Mouse (Mus musculus): ENCODE data around the gene Eogt. TPM values are rescaled to one million over a fixed set of nuclear protein-coding genes. Genes with fewer than 3 reads are reported as not detected.

Eogt gene
- 11.1 and 12.6 TPM in 2 replicates for polyA plus RNA-seq (2015; fragmentation: Nextera tagmentation; extraction: Ambion mirVana)

GRCm38 (mm10) chr6:97148383-97149251, at the start of gene Eogt:
TSS of gene Eogt (minus strand) at chr6:97149182.
- H3K9ac ChIP-seq: peak within 1 kb of the TSS; percentile 92
- peak; percentile 70 for ATAC-seq (ENCODE audit: extremely low read depth, insufficient number of reproducible peaks, low FRiP score, low TSS enrichment)
- no peaks in the 10 kb centered on the region for H3K27me3 ChIP-seq (replicated peaks)
- H3K27ac ChIP-seq (replicated peaks): peak within 1 kb of the TSS; percentile 85
- under 1% methylated on average over 56 of the region's 56 CpGs for WGBS
- peak within 1 kb of the TSS; percentile 96 for H3K4me2 ChIP-seq
- H3K4me1 ChIP-seq: peaks cover 36% of the 10 kb centered on the region
- H3K4me3 ChIP-seq: peak within 1 kb of the TSS; percentile 84
- no peaks in the 10 kb centered on the region for H3K9me3 ChIP-seq
- H3K36me3 ChIP-seq: peaks cover 24% of the 10 kb centered on the region

DNA sequence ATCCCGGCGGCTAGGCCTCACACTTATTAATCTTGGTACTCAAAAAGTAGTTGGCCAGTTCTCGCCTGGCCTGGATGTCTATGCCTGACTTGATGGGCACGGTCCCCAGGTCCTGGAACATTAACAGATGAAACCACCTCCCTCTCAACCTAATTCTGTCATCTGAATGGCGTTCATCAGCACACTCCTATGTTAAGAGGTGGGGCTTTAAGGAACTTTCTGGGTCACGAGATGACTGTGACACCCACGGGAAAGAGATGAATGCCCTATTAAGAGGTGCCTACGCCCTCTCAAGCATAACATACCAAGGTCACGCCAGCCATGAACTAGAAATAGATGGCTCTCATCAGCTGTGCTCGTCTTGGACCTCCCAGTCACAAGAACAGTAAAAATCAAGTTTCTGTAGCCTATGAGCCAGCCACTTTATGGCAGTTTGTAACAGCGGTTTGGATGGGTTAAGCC, 30.4 kb upstream of the Eogt start:
- Histone ChIP-seq H3K9me3 (no peaks in the 10 kb centered on the region), H3K27me3 (replicated peaks) (no peaks in the 10 kb centered on the region), H3K27ac (replicated peaks) (peak overlapping the region; percentile 90), H3K9ac (peak overlapping the region; percentile 98), H3K4me1 (peaks cover 37% of the 10 kb centered on the region), H3K36me3 (peaks cover 37% of the 10 kb centered on the region), H3K4me3 (peak overlapping the region; percentile 99), H3K4me2 (peak overlapping the region; percentile 73)
- 9% methylated on average over 11 of the region's 11 CpGs for WGBS
- ATAC-seq (ENCODE audit: extremely low read depth, insufficient number of reproducible peaks, low FRiP score, low TSS enrichment): peak; percentile 38; the same call in 1 of the 2 replicates

GRCm38 (mm10) chr6:97178491-97179366, 29.7 kb upstream of the Eogt start, which contains the start of gene Tmf1:
TSS of gene Tmf1 (minus strand) at chr6:97179122.
- Histone ChIP-seq H3K4me2 (peak within 1 kb of the TSS; percentile 73), H3K9me3 (no peaks in the 10 kb centered on the region), H3K27me3 (replicated peaks) (no peaks in the 10 kb centered on the region), H3K4me3 (peak within 1 kb of the TSS; percentile 99), H3K27ac (replicated peaks) (peak within 1 kb of the TSS; percentile 90), H3K4me1 (peaks cover 37% of the 10 kb centered on the region), H3K9ac (peak within 1 kb of the TSS; percentile 98), H3K36me3 (peaks cover 39% of the 10 kb centered on the region)
- under 1% methylated on average over 80 of the region's 80 CpGs for WGBS
- ATAC-seq (ENCODE audit: extremely low read depth, insufficient number of reproducible peaks, low FRiP score, low TSS enrichment): peak; percentile 91

GRCm38 (mm10) chr6:97175716-97176115, 26.7 kb upstream of the Eogt start:
- H3K9me3 ChIP-seq: no peaks in the 10 kb centered on the region
- ATAC-seq (ENCODE audit: extremely low read depth, insufficient number of reproducible peaks, low FRiP score, low TSS enrichment): no peak
- WGBS: 73% methylated on average over 11 of the region's 11 CpGs
- H3K27ac ChIP-seq (replicated peaks): no peak overlapping the region
- H3K36me3 ChIP-seq: peaks cover 51% of the 10 kb centered on the region
- peak overlapping the region; percentile 24; the same call in 1 of the 2 replicates for H3K4me2 ChIP-seq
- no peaks in the 10 kb centered on the region for H3K27me3 ChIP-seq (replicated peaks)
- no peak overlapping the region for H3K4me3 ChIP-seq
- no peak overlapping the region for H3K9ac ChIP-seq
- H3K4me1 ChIP-seq: peaks cover 37% of the 10 kb centered on the region

- Histone ChIP-seq H3K9me3 (no peaks in the 10 kb centered on the region), H3K4me3 (no peak overlapping the region), H3K9ac (no peak overlapping the region), H3K27ac (replicated peaks) (no peak overlapping the region), H3K36me3 (peaks cover 24% of the 10 kb centered on the region), H3K4me2 (no peak overlapping the region), H3K27me3 (replicated peaks) (no peaks in the 10 kb centered on the region), H3K4me1 (peaks cover 27% of the 10 kb centered on the region)
- no peak for ATAC-seq (ENCODE audit: extremely low read depth, insufficient number of reproducible peaks, low FRiP score, low TSS enrichment)
- WGBS: 79% methylated on average over 6 of the region's 6 CpGs
Measured at GRCm38 (mm10) chr6:97150156-97150555, 1.2 kb upstream of the Eogt start.

GRCm38 (mm10) chr6:97149721-97150120, 739 bp upstream of the Eogt start:
- Histone ChIP-seq H3K27me3 (replicated peaks) (no peaks in the 10 kb centered on the region), H3K27ac (replicated peaks) (peak overlapping the region; percentile 85; the same call in 1 of the 2 replicates), H3K9me3 (no peaks in the 10 kb centered on the region), H3K4me2 (no peak overlapping the region), H3K9ac (no peak overlapping the region), H3K36me3 (peaks cover 24% of the 10 kb centered on the region), H3K4me1 (peaks cover 28% of the 10 kb centered on the region), H3K4me3 (no peak overlapping the region)
- no peak for ATAC-seq (ENCODE audit: extremely low read depth, insufficient number of reproducible peaks, low FRiP score, low TSS enrichment)
- WGBS: 82% methylated on average over 2 of the region's 2 CpGs

DNA sequence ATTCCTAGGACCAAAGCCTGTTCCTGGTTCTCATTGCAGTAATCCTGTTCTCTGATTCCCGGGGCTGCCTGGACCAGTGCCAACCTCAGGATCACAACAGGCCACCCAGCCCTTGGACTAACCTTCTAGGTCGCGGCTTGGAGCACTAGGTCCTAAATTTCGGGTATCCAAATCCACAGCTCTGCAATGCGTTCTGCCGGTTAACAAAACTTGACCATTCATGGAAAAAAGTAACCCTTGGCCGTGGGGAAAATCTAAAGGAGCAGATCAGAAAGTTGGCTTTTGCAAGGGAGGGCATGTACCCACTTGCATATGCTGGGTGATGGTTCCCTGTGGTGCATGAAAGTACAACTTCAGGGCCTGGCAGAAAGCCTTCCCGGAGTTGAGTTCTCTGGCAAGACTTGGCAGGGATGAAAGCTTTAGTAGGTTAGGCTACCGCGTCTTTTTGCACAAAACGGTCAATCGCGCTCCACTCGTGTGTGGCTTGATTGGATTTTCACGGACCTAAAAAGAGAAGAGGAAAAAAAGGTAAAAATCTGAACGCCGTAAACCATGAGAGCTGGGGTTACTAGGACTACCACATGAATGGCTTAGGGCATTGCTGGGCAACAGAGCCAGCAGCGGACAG, 1.1 kb downstream of the Eogt start:
- peaks cover 21% of the 10 kb centered on the region for H3K36me3 ChIP-seq
- peak overlapping the region; percentile 84 for H3K4me3 ChIP-seq
- no peaks in the 10 kb centered on the region for H3K27me3 ChIP-seq (replicated peaks)
- peaks cover 36% of the 10 kb centered on the region for H3K4me1 ChIP-seq
- peak overlapping the region; percentile 85 for H3K27ac ChIP-seq (replicated peaks)
- H3K9me3 ChIP-seq: no peaks in the 10 kb centered on the region
- peak overlapping the region; percentile 92 for H3K9ac ChIP-seq
- WGBS: 12% methylated on average over 18 of the region's 18 CpGs
- peak overlapping the region; percentile 96 for H3K4me2 ChIP-seq
- ATAC-seq (ENCODE audit: extremely low read depth, insufficient number of reproducible peaks, low FRiP score, low TSS enrichment): no peak

DNA sequence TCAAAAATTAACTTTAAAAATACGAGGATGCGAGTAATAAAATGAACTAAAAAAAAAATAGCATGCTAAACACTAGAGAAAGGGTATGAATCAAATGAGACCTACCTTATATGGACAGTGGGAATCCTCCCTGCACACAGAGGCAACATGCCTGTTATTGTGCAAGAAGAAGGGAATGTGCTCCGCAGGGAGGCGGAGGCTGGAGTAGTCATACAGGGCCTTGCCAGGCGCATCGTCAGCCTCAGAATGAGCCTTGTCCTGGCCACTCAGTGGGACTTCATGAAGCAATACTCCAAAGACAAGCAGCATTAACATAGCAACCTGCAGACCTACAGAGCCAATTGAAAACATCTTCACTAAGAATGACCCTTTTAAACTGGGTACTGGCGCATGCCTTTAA, 3.8 kb downstream of the Eogt start:
- H3K4me1 ChIP-seq: peaks cover 36% of the 10 kb centered on the region
- WGBS: 91% methylated on average over 7 of the region's 7 CpGs
- no peak overlapping the region for H3K4me2 ChIP-seq
- H3K9ac ChIP-seq: no peak overlapping the region
- no peaks in the 10 kb centered on the region for H3K9me3 ChIP-seq
- no peaks in the 10 kb centered on the region for H3K27me3 ChIP-seq (replicated peaks)
- H3K4me3 ChIP-seq: no peak overlapping the region
- peaks cover 38% of the 10 kb centered on the region for H3K36me3 ChIP-seq
- no peak overlapping the region for H3K27ac ChIP-seq (replicated peaks)
- no peak for ATAC-seq (ENCODE audit: extremely low read depth, insufficient number of reproducible peaks, low FRiP score, low TSS enrichment)

GRCm38 (mm10) chr6:97144359-97144758, 4.6 kb downstream of the Eogt start:
- H3K4me3 ChIP-seq: no peak overlapping the region
- H3K9me3 ChIP-seq: peaks cover 5% of the 10 kb centered on the region; the same call in 1 of the 2 replicates
- H3K4me2 ChIP-seq: no peak overlapping the region
- no peak for ATAC-seq (ENCODE audit: extremely low read depth, insufficient number of reproducible peaks, low FRiP score, low TSS enrichment)
- 30% methylated on average over 7 of the region's 7 CpGs for WGBS
- H3K36me3 ChIP-seq: peaks cover 46% of the 10 kb centered on the region
- H3K27me3 ChIP-seq (replicated peaks): no peaks in the 10 kb centered on the region
- H3K27ac ChIP-seq (replicated peaks): 0 out of 2 replicates have a peak overlapping the region, but pooled peaks have one; percentile 20
- H3K4me1 ChIP-seq: peaks cover 32% of the 10 kb centered on the region
- no peak overlapping the region for H3K9ac ChIP-seq

GRCm38 (mm10) chr6:97142611-97143010, 6.4 kb downstream of the Eogt start:
- Histone ChIP-seq H3K9ac (0 out of 2 replicates have a peak overlapping the region, but pooled peaks have one; percentile 5), H3K36me3 (peaks cover 54% of the 10 kb centered on the region), H3K4me3 (no peak overlapping the region), H3K9me3 (peaks cover 5% of the 10 kb centered on the region; the same call in 1 of the 2 replicates), H3K27me3 (replicated peaks) (no peaks in the 10 kb centered on the region), H3K4me1 (peaks cover 23% of the 10 kb centered on the region), H3K27ac (replicated peaks) (no peak overlapping the region), H3K4me2 (no peak overlapping the region)
- no peak for ATAC-seq (ENCODE audit: extremely low read depth, insufficient number of reproducible peaks, low FRiP score, low TSS enrichment)
- 41% methylated on average over 8 of the region's 8 CpGs for WGBS
